Mouse (Mus musculus) right cerebral cortex, postnatal 36 days (tissue): ENCODE measurements around the gene A730015C16Rik.

ENCODE experiments used
- DNase-seq, 2 experiments: peaks; one replicate each; pipeline ENCODE4 v3.0.0; 2022; ENCODE audit warnings: low spot score in 2 of 2, mixed read lengths in 1 of 2

The A730015C16Rik gene

GRCm38 (mm10) chr4:108830698-108831097 lies 17.7 kb downstream of the A730015C16Rik start:
- DNase-seq: no peak

DNA sequence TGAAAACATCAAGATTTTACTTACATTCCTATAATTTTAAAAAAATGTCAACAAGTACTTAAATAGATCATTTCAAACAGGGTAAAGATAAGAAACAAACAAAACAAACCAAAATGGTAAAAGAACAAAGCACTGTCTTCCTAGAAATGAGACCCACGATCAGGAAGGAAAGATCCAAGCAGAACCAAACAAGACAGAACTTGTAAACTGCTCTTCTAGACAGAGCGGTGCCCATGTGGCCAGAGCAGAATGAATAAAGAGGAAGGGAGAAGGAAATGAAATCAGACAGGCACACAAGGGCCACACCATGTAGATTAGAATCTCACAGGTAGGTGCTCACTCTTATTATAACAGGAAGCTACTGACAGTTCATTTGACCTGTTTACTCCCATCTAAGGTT lies 21.8 kb downstream of the A730015C16Rik start:
- DNase-seq: no peak

GRCm38 (mm10) chr4:108826096-108826495 lies 22.3 kb downstream of the A730015C16Rik start:
- no peak for DNase-seq

GRCm38 (mm10) chr4:108825677-108826076 lies 22.7 kb downstream of the A730015C16Rik start:
- no peak for DNase-seq

DNA sequence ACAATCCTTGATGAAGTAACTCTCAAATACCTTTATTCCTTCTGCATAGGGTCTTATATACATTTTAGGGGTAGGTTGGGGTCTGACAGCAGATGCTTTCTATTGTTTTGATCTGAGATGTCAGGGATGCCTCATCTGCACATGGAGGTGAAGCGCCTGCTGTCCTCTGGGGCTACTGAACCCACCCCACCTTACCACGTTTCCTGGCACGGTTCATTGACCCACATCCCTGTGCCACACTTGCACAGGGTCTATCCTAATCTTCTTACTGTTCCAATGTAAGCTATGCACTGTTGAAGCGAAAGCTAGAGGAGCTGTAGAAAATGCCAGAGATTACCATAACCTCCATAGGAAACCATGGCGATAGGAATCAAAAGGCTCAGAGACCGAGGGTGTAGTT lies 36.9 kb downstream of the A730015C16Rik start:
- DNase-seq: no peak

- no peak for DNase-seq
These were observed 37.3 kb downstream of the A730015C16Rik start for GRCm38 (mm10) chr4:108811142-108811541.

DNA sequence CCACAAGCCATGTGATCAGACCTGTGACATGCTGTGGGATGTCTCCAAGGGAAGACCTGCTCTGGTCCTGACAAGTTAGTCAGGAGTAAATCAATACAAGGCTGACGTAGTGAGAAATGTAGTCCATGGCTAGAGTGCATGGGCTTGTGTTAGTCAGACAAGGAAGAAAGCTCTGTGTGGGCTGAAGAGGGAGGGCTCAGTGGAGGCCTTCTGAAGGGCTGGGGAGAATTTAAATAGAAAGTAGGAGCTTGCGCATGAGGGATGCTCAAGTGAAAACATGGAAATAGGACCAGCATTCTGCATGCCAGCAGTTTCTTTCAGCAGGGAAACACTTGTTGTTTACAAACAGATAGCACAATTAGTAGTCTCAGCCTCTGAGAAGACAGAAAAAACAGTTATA lies 44.9 kb downstream of the A730015C16Rik start:
- no peak for DNase-seq

DNA sequence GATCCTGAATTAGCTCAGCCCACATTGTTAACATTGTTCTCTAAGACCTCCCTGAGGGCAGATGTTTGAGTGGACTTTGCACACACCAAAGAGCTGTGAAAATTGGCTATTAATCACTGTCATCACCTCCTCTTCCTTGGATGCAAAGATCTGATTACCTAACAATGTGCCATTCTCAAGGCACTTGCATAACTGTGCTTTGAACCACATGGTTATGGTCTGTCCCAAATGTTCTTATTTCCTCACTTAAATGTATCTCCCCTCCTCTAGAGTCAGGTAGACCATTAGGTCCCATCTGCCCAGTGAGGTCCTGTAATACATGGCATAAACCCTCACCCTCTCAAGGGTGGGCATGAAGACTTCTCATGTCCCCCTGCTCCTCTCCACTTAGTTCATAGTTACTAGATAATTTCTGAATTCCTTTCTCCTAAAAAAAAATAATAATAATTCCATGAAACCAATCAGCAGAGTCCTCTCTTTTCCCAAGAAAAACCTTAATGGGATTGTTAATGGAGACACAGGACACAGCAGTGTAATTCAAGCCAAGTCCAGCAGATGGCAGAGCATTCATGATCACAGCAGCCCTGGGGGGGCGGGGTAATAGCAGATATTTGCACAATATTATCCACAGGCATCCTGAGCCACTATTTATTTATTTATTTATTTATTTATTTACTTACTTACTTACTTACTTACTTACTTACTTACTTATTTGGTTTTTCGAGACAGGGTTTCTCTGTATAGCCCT lies 50.2 kb downstream of the A730015C16Rik start:
- DNase-seq: peak; percentile 28 to 47
